Mouse (Mus musculus) heart, embryonic 11.5 days (tissue): ENCODE results near the gene Nop56. TPM values are rescaled to one million over a fixed set of nuclear protein-coding genes. Genes with fewer than 3 reads are reported as not detected.

Source experiments
- ATAC-seq: fragments of 200-750 bp; cut with Nextera tagmentation; replicated peaks from 2 replicates; pipeline ENCODE4 v1.8.0; 2017; ENCODE audit warnings: moderate library complexity; ENCODE audit not compliant: insufficient number of reproducible peaks, low FRiP score, low TSS enrichment
- H3K27ac ChIP-seq: fragments of 300-500 bp; sonication (generic); 2 replicates; pipeline ENCODE4 v1.5.1; 2014; ENCODE audit warnings: mild to moderate bottlenecking, low read depth, low read length
- H3K27me3 ChIP-seq: fragments of 300-500 bp; sonication (generic); 2 replicates; pipeline ENCODE4 v1.6.1; 2014; ENCODE audit warnings: mild to moderate bottlenecking, low read length, mixed read lengths; ENCODE audit not compliant: control insufficient read depth, insufficient read depth
- H3K36me3 ChIP-seq: fragments of 300-500 bp; sonication (generic); 2 replicates; pipeline ENCODE4 v1.6.1; 2014; ENCODE audit warnings: mild to moderate bottlenecking, low read length, moderate library complexity, mixed read lengths; ENCODE audit not compliant: control insufficient read depth, insufficient read depth
- H3K4me1 ChIP-seq: fragments of 300-500 bp; sonication (generic); 2 replicates; pipeline ENCODE4 v1.6.1; 2014; ENCODE audit warnings: low read length; ENCODE audit not compliant: control insufficient read depth, insufficient read depth
- H3K4me2 ChIP-seq: fragments of 300-500 bp; sonication (generic); 2 replicates; pipeline ENCODE4 v1.6.1; 2014; ENCODE audit warnings: mild to moderate bottlenecking, moderate library complexity
- H3K4me3 ChIP-seq: fragments of 300-500 bp; sonication (generic); 2 replicates; pipeline ENCODE4 v1.5.1; 2014; ENCODE audit warnings: low read depth, low read length
- H3K9ac ChIP-seq: fragments of 300-500 bp; sonication (generic); 2 replicates; pipeline ENCODE4 v1.6.1; 2014; ENCODE audit warnings: mild to moderate bottlenecking, low read depth, low read length, moderate library complexity
- H3K9me3 ChIP-seq: fragments of 300-500 bp; sonication (generic); replicated peaks from 2 replicates; pipeline ENCODE4 v1.6.1; 2016; ENCODE audit warnings: low read length; ENCODE audit not compliant: control insufficient read depth
- WGBS: fragments of 180-500 bp; shearing (Covaris S2); extraction: QIAGEN DNeasy Blood & Tissue Kit; methylation state at CpG from one replicate; pipeline ENCODE4 v1.1.7; 2014; ENCODE audit not compliant: insufficient replicate concordance; 5-methylcytosine and 5-hydroxymethylcytosine counted together
- polyA plus RNA-seq: library from polyadenylated mRNA; unstranded; fragments of >200 nt; fragmentation: Nextera tagmentation; extraction: Ambion mirVana; gene quantifications from 2 replicates; pipeline ENCODE4 v1.2.1, GENCODE M21; 2014

The Nop56 gene
- 181 and 200 TPM in 2 replicates for polyA plus RNA-seq

- H3K4me2 ChIP-seq: peak within 1 kb of the TSS; percentile 70
- ATAC-seq: peak; percentile 95
- peak within 1 kb of the TSS; percentile 85 for H3K4me3 ChIP-seq
- no peaks in the 10 kb centered on the region for H3K9me3 ChIP-seq
- H3K9ac ChIP-seq: peak within 1 kb of the TSS; percentile 90
- H3K27me3 ChIP-seq: no peaks in the 10 kb centered on the region
- peak within 1 kb of the TSS; percentile 88 for H3K27ac ChIP-seq
- peaks cover 10% of the 10 kb centered on the region; the same call in 1 of the 2 replicates for H3K4me1 ChIP-seq
- H3K36me3 ChIP-seq: peaks cover 23% of the 10 kb centered on the region
- WGBS: under 1% methylated on average over 68 of the region's 68 CpGs
Measured at GRCm38 (mm10) chr2:130274149-130274861, at the start of gene Nop56. Gene Nop56, plus strand, starts transcription at chr2:130274430.

GRCm38 (mm10) chr2:130246912-130247311 is 27.3 kb upstream of the Nop56 start:
- Histone ChIP-seq H3K4me1 (no peaks in the 10 kb centered on the region), H3K4me3 (no peak overlapping the region), H3K27me3 (no peaks in the 10 kb centered on the region), H3K9me3 (no peaks in the 10 kb centered on the region), H3K27ac (no peak overlapping the region), H3K9ac (no peak overlapping the region), H3K36me3 (no peaks in the 10 kb centered on the region), H3K4me2 (no peak overlapping the region)
- ATAC-seq: no peak
- WGBS: 49% methylated on average over 9 of the region's 9 CpGs

DNA sequence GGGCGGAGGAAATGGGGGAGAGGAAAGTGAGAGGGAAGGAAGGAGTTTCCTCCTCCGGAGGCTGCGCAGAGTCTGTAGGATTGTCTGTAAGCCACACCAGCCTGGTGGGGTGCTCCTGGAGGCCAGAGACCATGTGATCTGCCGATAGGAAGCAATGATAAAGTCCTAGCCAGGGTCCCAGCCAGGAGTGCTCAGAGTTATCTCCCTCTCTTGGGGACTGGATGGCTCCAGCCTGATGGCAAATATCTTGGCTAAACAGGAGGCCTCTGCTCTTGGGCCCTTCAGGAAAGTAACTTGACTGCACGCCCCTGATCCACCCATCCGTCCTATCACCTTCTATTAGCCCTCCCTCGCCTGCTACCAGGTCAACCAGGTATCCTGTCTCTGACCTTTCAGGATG is 26.0 kb upstream of the Nop56 start:
- Histone ChIP-seq H3K9me3 (no peaks in the 10 kb centered on the region), H3K27ac (no peak overlapping the region), H3K27me3 (no peaks in the 10 kb centered on the region), H3K4me1 (no peaks in the 10 kb centered on the region), H3K4me3 (no peak overlapping the region), H3K36me3 (no peaks in the 10 kb centered on the region), H3K9ac (no peak overlapping the region), H3K4me2 (no peak overlapping the region)
- no peak for ATAC-seq
- 51% methylated on average over 7 of the region's 7 CpGs for WGBS

- ATAC-seq: no peak
- H3K36me3 ChIP-seq: no peaks in the 10 kb centered on the region
- 64% methylated on average over 4 of the region's 4 CpGs for WGBS
- no peaks in the 10 kb centered on the region for H3K27me3 ChIP-seq
- H3K4me2 ChIP-seq: no peak overlapping the region
- no peak overlapping the region for H3K4me3 ChIP-seq
- H3K27ac ChIP-seq: no peak overlapping the region
- no peaks in the 10 kb centered on the region for H3K4me1 ChIP-seq
- no peaks in the 10 kb centered on the region for H3K9me3 ChIP-seq
- no peak overlapping the region for H3K9ac ChIP-seq
Measured at GRCm38 (mm10) chr2:130256762-130257161, 17.5 kb upstream of the Nop56 start.

GRCm38 (mm10) chr2:130260822-130261221 is 13.4 kb upstream of the Nop56 start:
- Histone ChIP-seq H3K4me3 (no peak overlapping the region), H3K9ac (no peak overlapping the region), H3K9me3 (no peaks in the 10 kb centered on the region), H3K27me3 (no peaks in the 10 kb centered on the region), H3K4me1 (no peaks in the 10 kb centered on the region), H3K27ac (no peak overlapping the region), H3K36me3 (no peaks in the 10 kb centered on the region), H3K4me2 (no peak overlapping the region)
- ATAC-seq: no peak
- WGBS: 77% methylated on average over 4 of the region's 4 CpGs

DNA sequence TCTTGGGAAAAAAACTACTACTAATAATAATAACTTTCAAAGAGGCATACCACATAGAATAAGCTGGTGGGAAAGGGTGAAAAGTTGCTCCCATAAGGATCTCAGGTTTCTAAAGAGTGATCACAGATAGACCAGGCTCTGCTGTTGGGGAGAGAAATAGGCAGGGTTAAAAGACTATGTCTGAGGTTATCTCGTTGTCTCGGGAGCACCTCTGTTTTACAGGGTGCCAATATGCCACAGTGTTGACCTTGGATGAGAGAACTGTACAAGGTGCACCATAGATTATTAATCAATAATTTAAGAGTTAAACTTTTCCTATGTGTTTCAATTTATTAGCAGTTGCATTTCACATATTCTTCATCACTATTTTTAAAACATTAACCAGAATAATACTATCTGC is 12.3 kb upstream of the Nop56 start:
- no peak overlapping the region for H3K4me2 ChIP-seq
- H3K4me1 ChIP-seq: no peaks in the 10 kb centered on the region
- 67% methylated on average over 2 of the region's 2 CpGs for WGBS
- no peak overlapping the region for H3K4me3 ChIP-seq
- no peaks in the 10 kb centered on the region for H3K36me3 ChIP-seq
- H3K27me3 ChIP-seq: no peaks in the 10 kb centered on the region
- H3K9ac ChIP-seq: no peak overlapping the region
- no peak overlapping the region for H3K27ac ChIP-seq
- no peaks in the 10 kb centered on the region for H3K9me3 ChIP-seq
- ATAC-seq: no peak

GRCm38 (mm10) chr2:130262398-130262797 is 11.8 kb upstream of the Nop56 start:
- Histone ChIP-seq H3K36me3 (no peaks in the 10 kb centered on the region), H3K4me3 (no peak overlapping the region), H3K27me3 (no peaks in the 10 kb centered on the region), H3K9me3 (no peaks in the 10 kb centered on the region), H3K4me2 (no peak overlapping the region), H3K9ac (no peak overlapping the region), H3K4me1 (no peaks in the 10 kb centered on the region), H3K27ac (no peak overlapping the region)
- 6% methylated on average over 2 of the region's 2 CpGs for WGBS
- peak; percentile 71 for ATAC-seq

DNA sequence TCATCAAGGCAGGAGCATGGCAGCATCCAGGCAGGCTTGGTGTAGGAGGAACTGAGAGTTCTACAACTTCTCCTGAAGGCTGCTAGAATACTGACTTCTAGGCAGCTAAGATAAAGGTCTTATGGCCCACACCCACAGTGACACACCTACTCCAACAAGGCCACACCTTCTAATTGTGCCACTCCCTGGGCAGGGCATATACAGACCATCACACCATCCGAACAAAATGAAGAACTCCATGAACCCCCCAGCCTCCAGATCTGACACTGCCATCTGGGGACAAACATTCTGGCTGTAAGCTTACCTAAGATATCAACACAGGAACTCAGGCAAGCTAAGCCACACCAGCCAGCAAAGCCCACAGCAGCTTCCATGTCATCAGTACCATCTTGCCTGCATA is 8.7 kb upstream of the Nop56 start:
- no peak overlapping the region for H3K27ac ChIP-seq
- H3K4me1 ChIP-seq: no peaks in the 10 kb centered on the region
- ATAC-seq: no peak
- no peak overlapping the region for H3K4me3 ChIP-seq
- no peak overlapping the region for H3K9ac ChIP-seq
- no peak overlapping the region for H3K4me2 ChIP-seq
- 0 out of 2 replicates have a peak, but pooled peaks cover 2% of the 10 kb centered on the region for H3K27me3 ChIP-seq
- no peaks in the 10 kb centered on the region for H3K36me3 ChIP-seq
- WGBS: 92% methylated on average over 1 of the region's 1 CpGs
- H3K9me3 ChIP-seq: no peaks in the 10 kb centered on the region

DNA sequence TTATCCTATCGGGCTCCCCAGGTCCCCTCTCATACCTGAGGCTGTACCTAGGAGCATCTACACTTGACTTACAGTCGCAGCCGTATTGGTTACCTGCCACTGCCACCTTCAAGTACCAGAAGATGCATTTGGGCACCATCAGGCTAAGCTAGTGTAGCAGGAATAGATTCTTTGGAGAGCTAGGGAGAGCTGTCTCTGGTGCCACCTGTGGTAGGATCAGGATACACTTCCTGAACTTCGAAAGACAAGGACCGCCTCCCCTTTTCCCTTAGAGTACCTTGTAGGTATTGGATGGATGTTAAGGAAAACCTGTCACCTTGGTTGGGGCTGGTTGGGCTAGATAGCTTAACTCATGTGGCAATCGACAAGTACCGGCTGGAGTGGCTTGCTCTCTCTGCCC is 6.2 kb upstream of the Nop56 start:
- WGBS: 62% methylated on average over 7 of the region's 7 CpGs
- no peak overlapping the region for H3K4me2 ChIP-seq
- no peak overlapping the region for H3K27ac ChIP-seq
- H3K27me3 ChIP-seq: 0 out of 2 replicates have a peak, but pooled peaks cover 2% of the 10 kb centered on the region
- no peak for ATAC-seq
- no peak overlapping the region for H3K4me3 ChIP-seq
- no peaks in the 10 kb centered on the region for H3K36me3 ChIP-seq
- H3K9ac ChIP-seq: no peak overlapping the region
- H3K4me1 ChIP-seq: peaks cover under 1% of the 10 kb centered on the region; the same call in 1 of the 2 replicates
- H3K9me3 ChIP-seq: no peaks in the 10 kb centered on the region
